Mouse (Mus musculus) T-helper 1 cell (primary cell): Measurements from ENCODE around the gene Rnd3.

ENCODE experiments used
- in situ Hi-C: fragments of 300-600 bp; cut with MboI, MseI; formaldehyde crosslinking; loops from one replicate; pipeline ENCODE4 v1.15.1; 2025; ENCODE audit warnings: high pct_unique_total_duplicates

Rnd3 gene

GRCm38 (mm10) chr2:51128090-51128489 is 20.8 kb downstream of the Rnd3 start:
- in situ Hi-C loops, result loop anchor here (10.0 kb wide), 1 partner anchor 1187 kb away; no protein-coding TSS in a partner anchor

- in situ Hi-C loops, result no loop called here
These were observed 38.6 kb downstream of the Rnd3 start for GRCm38 (mm10) chr2:51110271-51110670.

- in situ Hi-C loops, result no loop called here
These were observed 40.3 kb downstream of the Rnd3 start for GRCm38 (mm10) chr2:51108631-51109030.

- in situ Hi-C loops, result no loop called here
These were observed 47.7 kb downstream of the Rnd3 start for GRCm38 (mm10) chr2:51101187-51101586.

- in situ Hi-C loops, result no loop called here
These were observed 48.9 kb downstream of the Rnd3 start for GRCm38 (mm10) chr2:51099987-51100386.

GRCm38 (mm10) chr2:51099240-51099639 is 49.7 kb downstream of the Rnd3 start:
- in situ Hi-C loops, result no loop called here

- in situ Hi-C loops, result no loop called here
These were observed 58.2 kb downstream of the Rnd3 start for GRCm38 (mm10) chr2:51090688-51091087.

GRCm38 (mm10) chr2:51090049-51090448 is 58.9 kb downstream of the Rnd3 start:
- in situ Hi-C loops, result no loop called here

GRCm38 (mm10) chr2:51088843-51089573 is 59.9 kb downstream of the Rnd3 start:
- in situ Hi-C loops, result loop anchor here (10.0 kb wide), 1 partner anchor 624 kb away; no protein-coding TSS in a partner anchor

- in situ Hi-C loops, result loop anchor here (10.0 kb wide), 1 partner anchor 623 kb away; no protein-coding TSS in a partner anchor
These were observed 60.8 kb downstream of the Rnd3 start for GRCm38 (mm10) chr2:51088123-51088453.

GRCm38 (mm10) chr2:51087307-51088122 is 61.4 kb downstream of the Rnd3 start:
- in situ Hi-C loops, result loop anchor here (10.0 kb wide), 1 partner anchor 623 kb away; no protein-coding TSS in a partner anchor

- in situ Hi-C loops, result loop anchor here (10.0 kb wide), 1 partner anchor 620 kb away; no protein-coding TSS in a partner anchor
These were observed 63.8 kb downstream of the Rnd3 start for GRCm38 (mm10) chr2:51085155-51085554.

GRCm38 (mm10) chr2:51082714-51083351 is 66.1 kb downstream of the Rnd3 start:
- in situ Hi-C loops, result loop anchor here (10.0 kb wide), 1 partner anchor 618 kb away; no protein-coding TSS in a partner anchor
